ENCODE assay signal across 22 mouse cellular contexts in the genomic region with DNA sequence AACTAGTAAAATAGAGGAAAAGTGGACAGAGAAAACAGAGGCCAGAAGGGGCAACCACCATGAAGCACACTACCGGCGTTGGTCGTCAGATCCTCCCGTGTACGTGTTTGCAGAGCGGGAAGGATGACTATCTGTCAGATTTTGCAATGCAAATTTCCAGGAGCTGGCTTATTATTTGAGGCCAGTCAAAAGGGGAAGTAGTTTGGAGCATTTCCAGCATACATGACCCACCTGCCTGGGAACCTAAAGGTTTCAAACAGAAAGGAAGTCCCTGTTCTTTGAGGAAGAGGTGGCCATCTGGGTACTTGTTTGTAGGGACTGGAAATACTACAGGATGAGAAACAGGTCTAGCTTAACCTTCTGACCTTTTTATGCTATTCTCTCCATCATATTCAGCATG.
DNase-seq lines count a peak whose midpoint lies in the region; ATAC-seq and TF ChIP-seq lines count a peak whose summit lies in the region.
"Had no signal": no experiment of that assay in that cellular context is flagged by ENCODE, and none has a peak within 500 bp of the region (broad histone marks: within the 10 kb centered on the region; RNA-seq: fewer than 3 reads in every experiment).

No protein-coding gene starts in this region.

- H3K9ac ChIP-seq in hindbrain, postnatal 0 days (replicated peaks; ENCODE audit: low read length) = no peak overlapping the region
- H3K9ac ChIP-seq: embryonic facial prominence, embryonic 15.5 days; heart, embryonic 12.5 days; hindbrain, embryonic 15.5 days had no signal

- H3K27me3 ChIP-seq in limb, embryonic 10.5 days (ENCODE audit: low read depth, poor library complexity, severe bottlenecking) = no peaks in the 10 kb centered on the region
- no peaks in the 10 kb centered on the region for H3K27me3 ChIP-seq in hindbrain, postnatal 0 days (ENCODE audit: insufficient read depth, low read length)
- H3K27me3 ChIP-seq: embryonic facial prominence, embryonic 15.5 days; heart, embryonic 12.5 days; hindbrain, embryonic 15.5 days had no signal

- H3K36me3 ChIP-seq in limb, embryonic 10.5 days = no peaks in the 10 kb centered on the region
- H3K36me3 ChIP-seq in hindbrain, postnatal 0 days (ENCODE audit: insufficient read depth, low read length) = no peaks in the 10 kb centered on the region
- H3K36me3 ChIP-seq: embryonic facial prominence, embryonic 15.5 days; forebrain, embryonic 10.5 days; heart, embryonic 12.5 days; hindbrain, embryonic 15.5 days had no signal

- H3K4me3 ChIP-seq in limb, embryonic 10.5 days = no peak overlapping the region
- H3K4me3 ChIP-seq in hindbrain, postnatal 0 days (ENCODE audit: low read length) = no peak overlapping the region
- H3K4me3 ChIP-seq: embryonic facial prominence, embryonic 15.5 days; erythroblast, embryonic 14.5 days; forebrain, embryonic 10.5 days; gastrocnemius, adult 2 months; heart, adult 2 months; heart, embryonic 12.5 days; hindbrain, embryonic 15.5 days had no signal

- H3K4me2 ChIP-seq in hindbrain, postnatal 0 days (ENCODE audit: low read depth, low read length) = no peak overlapping the region
- H3K4me2 ChIP-seq: embryonic facial prominence, embryonic 15.5 days; heart, embryonic 12.5 days; hindbrain, embryonic 15.5 days had no signal

- no peak for TF ChIP-seq CTCF in hindbrain, postnatal 0 days (IDR thresholded peaks at IDR 0.05; ENCODE audit: low read depth)

- ATAC-seq in granulocyte monocyte progenitor cell, adult 5-6 weeks (replicated peaks; ENCODE audit: poor library complexity, severe bottlenecking) = peak; percentile 91
- peak; percentile 17; the same call in 1 of the 2 replicates for ATAC-seq in neutrophil, adult 5-6 weeks (ENCODE audit: extremely low read depth, insufficient number of reproducible peaks, low FRiP score, poor library complexity, severe bottlenecking)
- no peak for ATAC-seq in hindbrain, postnatal 0 days
- ATAC-seq: forebrain, embryonic 14.5 days; inflammation-experienced regulatory T-cells, adult 6 months had no signal

- 94% methylated on average over 6 of the region's 6 CpGs for WGBS in limb, embryonic 10.5 days
- 76% methylated on average over 6 of the region's 6 CpGs for WGBS in hindbrain, postnatal 0 days

- DNase-seq in 416B (ENCODE audit: low read depth) = peak; percentile 49
- peak; percentile 2 for DNase-seq in B cell, adult 2 months
- no peak for DNase-seq in limb, embryonic 10.5 days (ENCODE audit: low spot score)
- DNase-seq in hindbrain, postnatal 0 days (ENCODE audit: low spot score) = no peak
- DNase-seq in right cerebral cortex, postnatal 14 days = no peak
- DNase-seq: adrenal gland, adult 2 months; adrenal gland, postnatal 25 days; cerebellum, adult 2 months; cerebellum, postnatal 10 days; embryo, embryonic 11 days; gastrocnemius, adult 2 months; gastrocnemius, postnatal 25 days; heart, adult 2 months had no signal

- no peaks in the 10 kb centered on the region for H3K9me3 ChIP-seq in limb, embryonic 10.5 days (replicated peaks)
- no peaks in the 10 kb centered on the region for H3K9me3 ChIP-seq in hindbrain, postnatal 0 days (ENCODE audit: low read length)
- H3K9me3 ChIP-seq: embryonic facial prominence, embryonic 15.5 days; forebrain, embryonic 10.5 days; heart, embryonic 12.5 days; hindbrain, embryonic 15.5 days had no signal

- peaks cover 6% of the 10 kb centered on the region; the same call in 1 of the 2 replicates for H3K4me1 ChIP-seq in limb, embryonic 10.5 days
- peaks cover 12% of the 10 kb centered on the region; the same call in 1 of the 2 replicates for H3K4me1 ChIP-seq in hindbrain, postnatal 0 days (ENCODE audit: insufficient read depth, low read length)
- H3K4me1 ChIP-seq: heart, embryonic 12.5 days; hindbrain, embryonic 15.5 days had no signal

- no peak overlapping the region for H3K27ac ChIP-seq in limb, embryonic 10.5 days
- no peak overlapping the region for H3K27ac ChIP-seq in hindbrain, postnatal 0 days
- H3K27ac ChIP-seq: embryonic facial prominence, embryonic 15.5 days; forebrain, embryonic 10.5 days; gastrocnemius, adult 2 months; heart, adult 2 months; hindbrain, embryonic 15.5 days had no signal

Comparison
In these comparisons a context has a peak if more than half of its experiments do, and no peak if none do; other contexts are left out.
1. DNase-seq: peak in 416B (single experiment) and B cell, adult 2 months (2 of 2); none in limb, embryonic 10.5 days (single experiment), hindbrain, postnatal 0 days (single experiment) and right cerebral cortex, postnatal 14 days (single experiment).